Mouse (Mus musculus): Measurements from ENCODE around the gene Ufc1.
"Not testable (repeated sequence)": the region's sequence is repeated elsewhere in the genome, so short reads cannot be mapped to it uniquely, and the experiment has no call there.

The Ufc1 gene

DNA sequence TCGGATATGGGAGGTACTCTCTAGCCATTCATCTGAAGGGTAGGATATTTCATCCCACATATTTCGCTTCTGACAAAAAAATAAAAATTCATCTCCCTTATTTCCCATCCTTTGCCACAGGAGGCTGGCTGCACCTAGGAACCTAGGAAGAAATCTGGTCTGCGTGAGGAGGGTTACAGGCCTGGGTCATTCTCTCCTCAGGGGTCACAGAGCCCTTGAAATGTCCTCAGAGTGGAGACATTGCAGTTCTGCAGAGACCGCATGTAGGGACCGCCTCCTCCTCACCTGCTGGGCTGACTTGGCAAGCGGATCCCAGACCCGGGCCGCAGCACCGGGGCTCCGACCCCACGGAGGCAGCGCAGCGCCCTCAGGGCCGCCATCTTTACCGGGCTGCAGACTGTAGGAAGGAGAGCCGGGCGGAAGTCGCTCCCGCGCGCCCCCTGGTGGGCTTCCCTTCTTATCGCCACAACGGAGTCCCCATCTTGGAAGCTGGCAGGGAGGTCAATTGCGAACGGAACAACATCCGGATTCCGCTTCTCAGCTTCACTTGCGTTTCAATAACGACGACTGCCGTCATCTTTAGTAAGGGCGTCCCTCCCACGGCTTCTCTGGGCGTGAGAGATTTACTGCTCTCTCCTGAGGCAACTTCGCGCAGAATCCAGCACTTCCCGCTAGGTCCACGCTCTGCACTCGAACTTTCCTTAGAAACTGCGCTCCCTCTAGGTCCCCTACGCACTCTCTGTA lies 47.9 kb downstream of the Ufc1 start:
- DNase-seq: peak; percentile 96 to 98

DNA sequence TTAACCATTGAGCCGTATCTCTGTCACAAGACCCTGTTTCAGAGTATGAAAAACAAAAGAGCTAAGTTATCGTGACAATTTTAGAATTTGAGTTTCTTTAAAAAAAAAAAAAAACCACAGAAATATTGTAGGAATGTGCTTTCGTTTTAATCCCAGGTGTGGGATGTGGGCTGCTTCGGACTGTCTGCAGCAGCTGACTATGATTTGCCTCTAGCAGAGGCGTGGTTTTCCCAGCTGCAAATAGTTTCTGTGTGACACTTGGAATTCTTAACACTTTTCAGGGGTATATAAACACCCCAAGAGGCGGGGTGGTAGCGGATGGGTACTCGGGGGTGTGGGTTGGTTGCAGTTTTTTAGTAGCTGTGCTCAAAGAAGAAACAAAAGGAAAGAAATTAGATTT lies 49.5 kb downstream of the Ufc1 start:
- no peak for DNase-seq

GRCm38 (mm10) chr1:171241952-171242351 lies 52.9 kb downstream of the Ufc1 start:
- not testable (repeated sequence) for DNase-seq

DNA sequence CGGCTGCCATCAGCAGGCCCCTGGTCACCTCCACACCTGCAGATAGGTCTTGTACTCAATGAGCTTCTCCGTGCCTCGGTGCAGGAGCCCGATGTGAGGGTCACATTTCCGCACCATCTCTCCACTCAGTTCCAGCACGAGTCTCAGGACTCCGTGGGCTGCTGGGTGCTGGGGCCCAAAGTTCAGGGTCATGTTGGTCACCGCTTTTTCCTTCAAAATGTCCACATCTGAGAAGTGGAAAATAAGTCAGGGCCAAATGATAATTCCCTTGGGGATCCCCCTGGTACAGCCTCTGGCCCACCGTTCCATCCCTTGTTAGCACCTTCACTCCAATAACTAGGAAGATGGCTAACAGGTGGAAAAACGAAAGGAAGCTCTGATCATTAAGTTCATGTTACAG lies 53.9 kb downstream of the Ufc1 start:
- DNase-seq: no peak

GRCm38 (mm10) chr1:171239992-171240744 lies 54.7 kb downstream of the Ufc1 start:
- peak; percentile 61 to 80 for DNase-seq
